Mouse (Mus musculus) liver, adult 2 months (tissue): ENCODE results near the gene Slc39a1. TPM values are rescaled to one million over a fixed set of nuclear protein-coding genes. Genes with fewer than 3 reads are reported as not detected.
"Not testable (repeated sequence)": the region's sequence is repeated elsewhere in the genome, so short reads cannot be mapped to it uniquely, and the experiment has no call there.

ENCODE experiments used
- DNase-seq: peaks from one replicate; pipeline ENCODE4 v3.0.0-alpha.2; 2011; ENCODE audit warnings: low read depth, low spot score; ENCODE audit errors: extremely low read depth
- H3K27ac ChIP-seq: fragments of 200-500 bp; replicated peaks from 2 replicates; pipeline ENCODE4 v1.5.1; 2012; ENCODE audit warnings: low read depth, mild to moderate bottlenecking, control low read depth, inconsistent platforms, low read length; ENCODE audit not compliant: insufficient read depth
- H3K27me3 ChIP-seq: fragments of 200-500 bp; 2 replicates; pipeline ENCODE4 v1.6.1; 2012; ENCODE audit warnings: mild to moderate bottlenecking, moderate library complexity, low read length, inconsistent platforms; ENCODE audit not compliant: control insufficient read depth, insufficient read depth
- H3K36me3 ChIP-seq: fragments of 200-500 bp; 2 replicates; pipeline ENCODE4 v1.6.1; 2012; ENCODE audit warnings: low read length, inconsistent platforms; ENCODE audit not compliant: control insufficient read depth, insufficient read depth
- H3K4me1 ChIP-seq: fragments of 200-500 bp; 2 replicates; pipeline ENCODE4 v1.6.1; 2011; ENCODE audit warnings: low read length; ENCODE audit not compliant: control insufficient read depth, insufficient read depth
- H3K4me3 ChIP-seq: fragments of 200-500 bp; 2 replicates; pipeline ENCODE4 v1.5.1; 2011; ENCODE audit warnings: low read depth, mild to moderate bottlenecking, control low read depth, low read length, moderate library complexity; ENCODE audit not compliant: insufficient read depth
- H3K79me2 ChIP-seq: fragments of 200-500 bp; 2 replicates; pipeline ENCODE4 v1.6.1; 2012; ENCODE audit warnings: inconsistent platforms, mild to moderate bottlenecking, low read length, moderate library complexity; ENCODE audit not compliant: control insufficient read depth, insufficient read depth
- H3K9ac ChIP-seq: fragments of 200-500 bp; 2 replicates; pipeline ENCODE4 v1.6.1; 2012; ENCODE audit warnings: low read depth, mild to moderate bottlenecking, control low read depth, inconsistent platforms, low read length
- CTCF ChIP-seq: fragments of 200-500 bp; IDR thresholded peaks from 2 replicates; pipeline ENCODE4 v1.5.1; 2011; ENCODE audit warnings: low read depth, low read length, control low read depth
- POLR2A ChIP-seq: fragments of 200-500 bp; IDR thresholded peaks from 2 replicates; pipeline ENCODE4 v1.6.1; 2011; ENCODE audit warnings: low read length, control low read depth; ENCODE audit not compliant: insufficient read depth; ENCODE audit errors: extremely low read depth
- WGBS: fragments of 180-500 bp; shearing (Covaris S2); methylation state at CpG from one replicate; pipeline ENCODE4 v1.1.7; 2018; 5-methylcytosine and 5-hydroxymethylcytosine counted together
- polyA plus RNA-seq: library from polyadenylated mRNA; depleted of rRNA; stranded (reverse); fragments of >200 nt; gene quantifications from 2 replicates; pipeline ENCODE4 v1.2.3, GENCODE M21; 2012
- total RNA-seq: library from RNA; depleted of rRNA; stranded (reverse); fragments of >200 nt; gene quantifications from 2 replicates; pipeline ENCODE4 v1.2.3, GENCODE M21; 2014

The Slc39a1 gene
- total and polyA plus RNA-seq, 2 experiments, result 59.3 to 68.0 TPM

GRCm38 (mm10) chr3:90280708-90281107 is 32.7 kb downstream of the Slc39a1 start:
- H3K9ac ChIP-seq, result no peak overlapping the region
- no peak overlapping the region for H3K27ac ChIP-seq
- peaks cover 5% of the 10 kb centered on the region for H3K36me3 ChIP-seq
- TF ChIP-seq POLR2A, result no peak
- TF ChIP-seq CTCF, result no peak
- WGBS, result 95% methylated on average over 9 of the region's 9 CpGs
- no peaks in the 10 kb centered on the region for H3K27me3 ChIP-seq
- no peaks in the 10 kb centered on the region for H3K79me2 ChIP-seq
- no peak overlapping the region for H3K4me3 ChIP-seq
- no peak for DNase-seq
- H3K4me1 ChIP-seq, result no peaks in the 10 kb centered on the region

GRCm38 (mm10) chr3:90284150-90284549 is 36.2 kb downstream of the Slc39a1 start:
- Histone ChIP-seq H3K4me1 (no peaks in the 10 kb centered on the region), H3K27ac (no peak overlapping the region), H3K36me3 (peaks cover 4% of the 10 kb centered on the region), H3K79me2 (no peaks in the 10 kb centered on the region), H3K27me3 (no peaks in the 10 kb centered on the region), H3K9ac (no peak overlapping the region), H3K4me3 (no peak overlapping the region)
- WGBS, result 96% methylated on average over 2 of the region's 2 CpGs
- no peak for TF ChIP-seq CTCF
- no peak for TF ChIP-seq POLR2A
- DNase-seq, result no peak

GRCm38 (mm10) chr3:90289403-90289802 is 41.4 kb downstream of the Slc39a1 start:
- 63% methylated on average over 3 of the region's 3 CpGs for WGBS
- H3K4me3 ChIP-seq, H3K27me3 ChIP-seq, H3K9ac ChIP-seq, DNase-seq, H3K4me1 ChIP-seq, H3K36me3 ChIP-seq, H3K27ac ChIP-seq: not testable (repeated sequence)
- H3K79me2 ChIP-seq, result peaks cover 12% of the 10 kb centered on the region

GRCm38 (mm10) chr3:90290602-90291001 is 42.6 kb downstream of the Slc39a1 start:
- peak; percentile 34 for DNase-seq
- WGBS, result 83% methylated on average over 1 of the region's 1 CpGs
- peaks cover 15% of the 10 kb centered on the region for H3K79me2 ChIP-seq
- H3K36me3 ChIP-seq, result no peaks in the 10 kb centered on the region
- peaks cover 9% of the 10 kb centered on the region for H3K4me1 ChIP-seq
- no peak overlapping the region for H3K27ac ChIP-seq
- TF ChIP-seq POLR2A (no peak), CTCF (peak; percentile 26; the same call in 1 of the 2 replicates)
- no peak overlapping the region for H3K4me3 ChIP-seq
- no peaks in the 10 kb centered on the region for H3K27me3 ChIP-seq
- no peak overlapping the region for H3K9ac ChIP-seq

GRCm38 (mm10) chr3:90291982-90292344 is 44.0 kb downstream of the Slc39a1 start:
- H3K4me1 ChIP-seq, result peaks cover 12% of the 10 kb centered on the region
- H3K4me3 ChIP-seq, result 0 out of 2 replicates have a peak overlapping the region, but pooled peaks have one; percentile 58
- 16% methylated on average over 2 of the region's 2 CpGs for WGBS
- no peaks in the 10 kb centered on the region for H3K27me3 ChIP-seq
- no peak overlapping the region for H3K9ac ChIP-seq
- DNase-seq, result peak; percentile 58
- TF ChIP-seq CTCF, result no peak
- TF ChIP-seq POLR2A, result no peak
- H3K27ac ChIP-seq, result peak overlapping the region; percentile 69; the same call in 1 of the 2 replicates
- H3K79me2 ChIP-seq, result peaks cover 22% of the 10 kb centered on the region
- H3K36me3 ChIP-seq, result no peaks in the 10 kb centered on the region

- Histone ChIP-seq H3K27ac (peak within 1 kb of the TSS; percentile 89), H3K9ac (peak within 1 kb of the TSS; percentile 98), H3K4me3 (peak within 1 kb of the TSS; percentile 95), H3K79me2 (peaks cover 24% of the 10 kb centered on the region), H3K4me1 (peaks cover 16% of the 10 kb centered on the region), H3K27me3 (no peaks in the 10 kb centered on the region), H3K36me3 (no peaks in the 10 kb centered on the region)
- peak; percentile 99 for DNase-seq
- under 1% methylated on average over 47 of the region's 47 CpGs for WGBS
- TF ChIP-seq CTCF, result no peak
- 0 out of 2 replicates have a peak, but pooled peaks have one; percentile 28 for TF ChIP-seq POLR2A
These were observed 44.6 kb downstream of the Slc39a1 start, which contains the start of gene Gatad2b for GRCm38 (mm10) chr3:90292345-90293275. Gene Gatad2b, plus strand, starts transcription at chr3:90293178.
